Mouse (Mus musculus): ENCODE data around the gene Ncoa6.

- TF ChIP-seq CTCF (conservative IDR thresholded peaks at IDR 0.05; ENCODE audit: low read length), result no peak
- TF ChIP-seq POU5F1 (IDR thresholded peaks at IDR 0.05; ENCODE audit: borderline replicate concordance, low read length), result no peak
- no peak for TF ChIP-seq NANOG (IDR thresholded peaks at IDR 0.05; ENCODE audit: borderline replicate concordance, low read length)
These were observed 91.4 kb downstream of the Ncoa6 start for GRCm38 (mm10) chr2:155382332-155382700.

All from E14TG2a.4 (cell line).